Mouse (Mus musculus): ENCODE data around the gene Olfr998. TPM values are rescaled to one million over a fixed set of nuclear protein-coding genes. Genes with fewer than 3 reads are reported as not detected.
"Not testable (repeated sequence)": the region's sequence is repeated elsewhere in the genome, so short reads cannot be mapped to it uniquely, and the experiment has no call there.

Gene Olfr998
- total RNA-seq (2015): not detected in 2 replicates
- total RNA-seq (2017): not detected in 2 replicates

GRCm38 (mm10) chr2:85588648-85589047 lies at the start of gene Olfr998:
Gene Olfr998 (plus strand): TSS chr2:85588948.
- ATAC-seq (ENCODE audit: poor library complexity, severe bottlenecking): not testable (repeated sequence)

GRCm38 (mm10) chr2:85554806-85555205 lies 33.9 kb upstream of the Olfr998 start:
- ATAC-seq (ENCODE audit: poor library complexity, severe bottlenecking): no peak

- ATAC-seq (ENCODE audit: poor library complexity, severe bottlenecking): no peak
Observed at GRCm38 (mm10) chr2:85560226-85560625, 28.5 kb upstream of the Olfr998 start.

GRCm38 (mm10) chr2:85561187-85561586 lies 27.6 kb upstream of the Olfr998 start:
- ATAC-seq (ENCODE audit: poor library complexity, severe bottlenecking): peak; percentile 72

GRCm38 (mm10) chr2:85578915-85579314 lies 9.8 kb upstream of the Olfr998 start, which contains the start of gene Olfr996:
Gene Olfr996 (plus strand): TSS chr2:85579215.
- ATAC-seq (ENCODE audit: poor library complexity, severe bottlenecking): no peak

GRCm38 (mm10) chr2:85611803-85612202 lies 23.1 kb downstream of the Olfr998 start, which contains the start of gene Olfr1000:
Gene Olfr1000 (minus strand): TSS chr2:85611903.
- ATAC-seq (ENCODE audit: poor library complexity, severe bottlenecking): no peak

Other genes with a start within 250 kb of the Olfr998 start
- gene Olfr987, start 249.6 kb upstream of the Olfr998 start, total RNA-seq (2015): not detected in 2 replicates
- gene Olfr987, start 249.6 kb upstream of the Olfr998 start, total RNA-seq (2017): not detected in 2 replicates
- gene Olfr988, start 225.7 kb upstream of the Olfr998 start, total RNA-seq (2015): not detected in 2 replicates
- not detected in 2 replicates for gene Olfr988, start 225.7 kb upstream of the Olfr998 start, total RNA-seq (2017)
- not detected in 2 replicates for gene Olfr992, start 179.5 kb upstream of the Olfr998 start, total RNA-seq (2015)
- not detected in 2 replicates for gene Olfr992, start 179.5 kb upstream of the Olfr998 start, total RNA-seq (2017)
- gene Olfr993, start 174.1 kb upstream of the Olfr998 start, total RNA-seq (2015): not detected in 2 replicates
- gene Olfr993, start 174.1 kb upstream of the Olfr998 start, total RNA-seq (2017): not detected in 2 replicates
- not detected in 2 replicates for gene Olfr994, start 152.5 kb upstream of the Olfr998 start, total RNA-seq (2015)
- gene Olfr994, start 152.5 kb upstream of the Olfr998 start, total RNA-seq (2017): not detected in 2 replicates
- gene Olfr995, start 145.3 kb upstream of the Olfr998 start, total RNA-seq (2015): not detected in 2 replicates
- gene Olfr995, start 145.3 kb upstream of the Olfr998 start, total RNA-seq (2017): not detected in 2 replicates
- not detected in 2 replicates for gene 4833423E24Rik, start 69.9 kb upstream of the Olfr998 start, total RNA-seq (2015)
- not detected in 2 replicates for gene 4833423E24Rik, start 69.9 kb upstream of the Olfr998 start, total RNA-seq (2017)
- not detected in 2 replicates for gene Olfr996, start 9.7 kb upstream of the Olfr998 start, total RNA-seq (2015)
- gene Olfr996, start 9.7 kb upstream of the Olfr998 start, total RNA-seq (2017): not detected in 2 replicates
- gene Olfr1000, start 23.0 kb downstream of the Olfr998 start, total RNA-seq (2015): not detected in 2 replicates
- gene Olfr1000, start 23.0 kb downstream of the Olfr998 start, total RNA-seq (2017): not detected in 2 replicates
- not detected in 2 replicates for gene Olfr1002, start 61.8 kb downstream of the Olfr998 start, total RNA-seq (2015)
- gene Olfr1002, start 61.8 kb downstream of the Olfr998 start, total RNA-seq (2017): not detected in 2 replicates
- not detected in 2 replicates for gene Olfr154, start 75.5 kb downstream of the Olfr998 start, total RNA-seq (2015)
- not detected in 2 replicates for gene Olfr154, start 75.5 kb downstream of the Olfr998 start, total RNA-seq (2017)
- not detected in 2 replicates for gene Olfr1006, start 89.8 kb downstream of the Olfr998 start, total RNA-seq (2015)
- not detected in 2 replicates for gene Olfr1006, start 89.8 kb downstream of the Olfr998 start, total RNA-seq (2017)
- not detected in 2 replicates for gene Olfr1008, start 100.5 kb downstream of the Olfr998 start, total RNA-seq (2015)
- gene Olfr1008, start 100.5 kb downstream of the Olfr998 start, total RNA-seq (2017): not detected in 2 replicates
- gene Olfr1009, start 126.5 kb downstream of the Olfr998 start, total RNA-seq (2015): not detected in 2 replicates
- not detected in 2 replicates for gene Olfr1009, start 126.5 kb downstream of the Olfr998 start, total RNA-seq (2017)
- gene Olfr1012, start 173.8 kb downstream of the Olfr998 start, total RNA-seq (2015): not detected in 2 replicates
- gene Olfr1012, start 173.8 kb downstream of the Olfr998 start, total RNA-seq (2017): not detected in 2 replicates
- not detected in 2 replicates for gene Olfr1013, start 178.2 kb downstream of the Olfr998 start, total RNA-seq (2015)
- not detected in 2 replicates for gene Olfr1013, start 178.2 kb downstream of the Olfr998 start, total RNA-seq (2017)
- not detected in 2 replicates for gene Olfr1014, start 183.8 kb downstream of the Olfr998 start, total RNA-seq (2015)
- not detected in 2 replicates for gene Olfr1014, start 183.8 kb downstream of the Olfr998 start, total RNA-seq (2017)
- gene Olfr1015, start 193.1 kb downstream of the Olfr998 start, total RNA-seq (2015): not detected in 2 replicates
- not detected in 2 replicates for gene Olfr1015, start 193.1 kb downstream of the Olfr998 start, total RNA-seq (2017)
- not detected in 2 replicates for gene Olfr1016, start 213.6 kb downstream of the Olfr998 start, total RNA-seq (2015)
- gene Olfr1016, start 213.6 kb downstream of the Olfr998 start, total RNA-seq (2017): not detected in 2 replicates
- gene Olfr1018, start 229.5 kb downstream of the Olfr998 start, total RNA-seq (2015): not detected in 2 replicates
- not detected in 2 replicates for gene Olfr1018, start 229.5 kb downstream of the Olfr998 start, total RNA-seq (2017)